Mouse (Mus musculus) gastrocnemius, adult 2 months (tissue): ENCODE measurements around the gene Prr29. TPM values are rescaled to one million over a fixed set of nuclear protein-coding genes. Genes with fewer than 3 reads are reported as not detected.

Experiments
- DNase-seq: peaks from one replicate; pipeline ENCODE4 v3.0.0; 2022
- H3K27ac ChIP-seq: fragments of 200-600 bp; 2 replicates; pipeline ENCODE4 v1.8.1; 2022; ENCODE audit warnings: mild to moderate bottlenecking
- H3K4me3 ChIP-seq: fragments of 200-600 bp; 2 replicates; pipeline ENCODE4 v1.8.1; 2022; ENCODE audit warnings: mild to moderate bottlenecking, moderate library complexity
- CTCF ChIP-seq: fragments of 200-600 bp; IDR thresholded peaks from 2 replicates; pipeline ENCODE4 v1.8.1; 2022; ENCODE audit warnings: antibody characterized with exemption, mild to moderate bottlenecking, moderate library complexity
- intact Hi-C: fragments of 180-260 bp; cut with DNase I; formaldehyde crosslinking; loops from one replicate; pipeline ENCODE4 v1.15.1; 2025
- long read RNA-seq, 2 experiments: library from polyadenylated mRNA; stranded (forward); transcript quantifications; one replicate each; pipeline ENCODE4 v2.0.0; 2021
- total RNA-seq, 2 experiments: library from RNA; stranded (reverse); gene quantifications; 2 replicates each; pipeline ENCODE4 v1.2.3; 2021

Prr29 gene
- total RNA-seq: 1 to 10 TPM; 3.9 to 6.5 TPM
- long read RNA-seq, experiment 1, partial matches to known transcripts: 0 of 2 reads
- long read RNA-seq, experiment 1, other reads (novel, unspliced or antisense): 1 of 2 reads
- long read RNA-seq, experiment 2, partial matches to known transcripts: 1 of 2 reads
- long read RNA-seq, experiment 2, other reads (novel, unspliced or antisense): 0 of 2 reads

- DNase-seq: peak; percentile 89
- no peak for TF ChIP-seq CTCF
- intact Hi-C loops: no loop called here
- Histone ChIP-seq H3K4me3 (peak within 1 kb of the TSS; percentile 73), H3K27ac (peak within 1 kb of the TSS; percentile 99)
Observed at GRCm38 (mm10) chr11:106365366-106365765, at the start of gene Prr29. Prr29 (plus strand) TSS chr11:106365472.

GRCm38 (mm10) chr11:106316416-106316815, 48.9 kb upstream of the Prr29 start:
- no peak for TF ChIP-seq CTCF
- Histone ChIP-seq H3K27ac (no peak overlapping the region), H3K4me3 (no peak overlapping the region)
- DNase-seq: no peak
- intact Hi-C loops: no loop called here

GRCm38 (mm10) chr11:106317801-106318200, 47.5 kb upstream of the Prr29 start:
- no peak overlapping the region for H3K27ac ChIP-seq
- TF ChIP-seq CTCF: no peak
- DNase-seq: peak; percentile 18
- no peak overlapping the region for H3K4me3 ChIP-seq
- intact Hi-C loops: no loop called here

GRCm38 (mm10) chr11:106318406-106319366, 46.6 kb upstream of the Prr29 start:
- TF ChIP-seq CTCF: no peak
- intact Hi-C loops: no loop called here
- Histone ChIP-seq H3K4me3 (no peak overlapping the region), H3K27ac (0 out of 2 replicates have a peak overlapping the region, but pooled peaks have one; percentile 9)
- DNase-seq: peak; percentile 40

- intact Hi-C loops: no loop called here
- Histone ChIP-seq H3K27ac (peak overlapping the region; percentile 93), H3K4me3 (no peak overlapping the region)
- TF ChIP-seq CTCF: no peak
- no peak for DNase-seq
Observed at GRCm38 (mm10) chr11:106324858-106325257, 40.4 kb upstream of the Prr29 start.

GRCm38 (mm10) chr11:106325566-106326206, 39.6 kb upstream of the Prr29 start:
- no peak overlapping the region for H3K4me3 ChIP-seq
- peak overlapping the region; percentile 93 for H3K27ac ChIP-seq
- intact Hi-C loops: no loop called here
- TF ChIP-seq CTCF: peak; percentile 80
- DNase-seq: peak; percentile 70

GRCm38 (mm10) chr11:106326475-106326874, 38.8 kb upstream of the Prr29 start:
- DNase-seq: no peak
- intact Hi-C loops: no loop called here
- peak overlapping the region; percentile 93 for H3K27ac ChIP-seq
- no peak overlapping the region for H3K4me3 ChIP-seq
- no peak for TF ChIP-seq CTCF

- DNase-seq: peak; percentile 84
- peak overlapping the region; percentile 41 for H3K4me3 ChIP-seq
- intact Hi-C loops: loop anchor here (1.0 kb wide), 1 partner anchor 38 kb away; no protein-coding TSS in a partner anchor
- H3K27ac ChIP-seq: peak overlapping the region; percentile 93
- no peak for TF ChIP-seq CTCF
Observed at GRCm38 (mm10) chr11:106328521-106328920, 36.8 kb upstream of the Prr29 start.

GRCm38 (mm10) chr11:106329128-106329527, 36.1 kb upstream of the Prr29 start:
- DNase-seq: no peak
- intact Hi-C loops: no loop called here
- Histone ChIP-seq H3K27ac (peak overlapping the region; percentile 93), H3K4me3 (peak overlapping the region; percentile 41)
- no peak for TF ChIP-seq CTCF

GRCm38 (mm10) chr11:106329682-106330081, 35.6 kb upstream of the Prr29 start:
- peak; percentile 54 for TF ChIP-seq CTCF
- DNase-seq: no peak
- peak overlapping the region; percentile 41 for H3K4me3 ChIP-seq
- intact Hi-C loops: no loop called here
- H3K27ac ChIP-seq: peak overlapping the region; percentile 93

- Histone ChIP-seq H3K4me3 (peak overlapping the region; percentile 49), H3K27ac (peak overlapping the region; percentile 93)
- intact Hi-C loops: no loop called here
- DNase-seq: peak; percentile 77
- TF ChIP-seq CTCF: no peak
Observed at GRCm38 (mm10) chr11:106332458-106332857, 32.8 kb upstream of the Prr29 start.

GRCm38 (mm10) chr11:106334066-106334465, 31.2 kb upstream of the Prr29 start:
- H3K27ac ChIP-seq: peak overlapping the region; percentile 93
- intact Hi-C loops: no loop called here
- peak; percentile 87 for DNase-seq

More at GRCm38 (mm10) chr11:106334066-106334465, 31.2 kb upstream of the Prr29 start:
- H3K4me3 ChIP-seq: peak overlapping the region; percentile 52
- TF ChIP-seq CTCF: peak; percentile 33
